Mouse (Mus musculus): ENCODE results near the gene Echs1.

Echs1 gene

GRCm38 (mm10) chr7:140115583-140116328, 520 bp downstream of the Echs1 start, which contains the start of gene Paox:
Gene Paox, plus strand, starts transcription at chr7:140115799.
- peak; percentile 16 for DNase-seq

- no peak for DNase-seq
These were observed 4.3 kb downstream of the Echs1 start for GRCm38 (mm10) chr7:140111943-140112342.

GRCm38 (mm10) chr7:140104009-140104408, 12.3 kb downstream of the Echs1 start:
- no peak for DNase-seq

GRCm38 (mm10) chr7:140101993-140102860, 14.0 kb downstream of the Echs1 start, which contains the start of gene Fuom:
Gene Fuom, minus strand, starts transcription at chr7:140102441.
- peak; percentile 66 for DNase-seq

GRCm38 (mm10) chr7:140101498-140101897, 14.8 kb downstream of the Echs1 start:
- no peak for DNase-seq

GRCm38 (mm10) chr7:140098466-140098865, 17.8 kb downstream of the Echs1 start:
- no peak for DNase-seq

GRCm38 (mm10) chr7:140096055-140096454, 20.2 kb downstream of the Echs1 start:
- DNase-seq, result no peak

- no peak for DNase-seq
These were observed 20.7 kb downstream of the Echs1 start for GRCm38 (mm10) chr7:140095556-140095955.

GRCm38 (mm10) chr7:140094954-140095353, 21.3 kb downstream of the Echs1 start:
- DNase-seq, result no peak

GRCm38 (mm10) chr7:140092924-140093528, 23.2 kb downstream of the Echs1 start, which contains the start of gene Prap1:
Gene Prap1, plus strand, starts transcription at chr7:140093395.
- DNase-seq, result no peak

- no peak for DNase-seq
These were observed 25.7 kb downstream of the Echs1 start for GRCm38 (mm10) chr7:140090601-140091000.

GRCm38 (mm10) chr7:140082242-140082678, 34.0 kb downstream of the Echs1 start, which contains the start of gene Caly:
Gene Caly, minus strand, starts transcription at chr7:140082548.
- DNase-seq, result peak; percentile 91

GRCm38 (mm10) chr7:140081408-140082241, 34.7 kb downstream of the Echs1 start:
- DNase-seq, result peak; percentile 44

- DNase-seq, result peak; percentile 87
These were observed 35.6 kb downstream of the Echs1 start for GRCm38 (mm10) chr7:140080503-140081156.

GRCm38 (mm10) chr7:140078711-140079110, 37.6 kb downstream of the Echs1 start:
- DNase-seq, result peak; percentile 80

- no peak for DNase-seq
These were observed 38.6 kb downstream of the Echs1 start for GRCm38 (mm10) chr7:140077698-140078097.

- DNase-seq, result no peak
These were observed 46.1 kb downstream of the Echs1 start for GRCm38 (mm10) chr7:140070042-140070711.

- DNase-seq, result no peak
These were observed 48.9 kb downstream of the Echs1 start for GRCm38 (mm10) chr7:140067397-140067796.

- peak; percentile 86 for DNase-seq
These were observed 53.2 kb downstream of the Echs1 start for GRCm38 (mm10) chr7:140063092-140063491.

- peak; percentile 55 for DNase-seq
These were observed 54.0 kb downstream of the Echs1 start for GRCm38 (mm10) chr7:140062307-140062706.

GRCm38 (mm10) chr7:140061832-140062130, 54.5 kb downstream of the Echs1 start:
- no peak for DNase-seq
